Mouse (Mus musculus) brain, embryonic 18.5 days (tissue): ENCODE measurements at regions not wholly inside any gene's neighbourhood (a gene's known extent, or its start where the extent isn't known, plus 50 kb on each side); places are given as distances from the start of the nearest gene placed in this dataset.

Experiments
- DNase-seq: peaks from one replicate; pipeline ENCODE4 v3.0.0-alpha.2; 2012; ENCODE audit warnings: low read depth, low spot score

GRCm38 (mm10) chr19:21214253-21214652 is 57.8 kb upstream of the Zfand5 start:
- DNase-seq, result no peak

- no peak for DNase-seq
Measured at GRCm38 (mm10) chr19:21193461-21193860, 78.6 kb upstream of the Zfand5 start.

GRCm38 (mm10) chr19:21192576-21192975 is 79.5 kb upstream of the Zfand5 start:
- no peak for DNase-seq

GRCm38 (mm10) chr19:21189216-21189615 is 82.9 kb upstream of the Zfand5 start:
- DNase-seq, result no peak

- DNase-seq, result no peak
Measured at GRCm38 (mm10) chr19:21186656-21187055, 85.4 kb upstream of the Zfand5 start.

GRCm38 (mm10) chr19:21186016-21186415 is 86.1 kb upstream of the Zfand5 start:
- DNase-seq, result no peak

GRCm38 (mm10) chr19:21183028-21183427 is 89.0 kb upstream of the Zfand5 start:
- no peak for DNase-seq

GRCm38 (mm10) chr19:21179886-21180285 is 92.2 kb upstream of the Zfand5 start:
- no peak for DNase-seq

GRCm38 (mm10) chr19:21175426-21175831 is 96.6 kb upstream of the Zfand5 start:
- no peak for DNase-seq

- DNase-seq, result no peak
Measured at GRCm38 (mm10) chr19:21174636-21175035, 97.4 kb upstream of the Zfand5 start.

GRCm38 (mm10) chr19:21173896-21174483 is 98.1 kb upstream of the Zfand5 start:
- DNase-seq, result no peak

- DNase-seq, result no peak
Measured at GRCm38 (mm10) chr19:21171191-21171590, 100.9 kb upstream of the Zfand5 start.

GRCm38 (mm10) chr19:21170785-21171184 is 101.3 kb upstream of the Zfand5 start:
- DNase-seq, result no peak

- no peak for DNase-seq
Measured at GRCm38 (mm10) chr19:21166939-21167338, 105.1 kb upstream of the Zfand5 start.

- no peak for DNase-seq
Measured at GRCm38 (mm10) chr19:21166465-21166860, 105.6 kb upstream of the Zfand5 start.

GRCm38 (mm10) chr19:21165763-21166464 is 106.2 kb upstream of the Zfand5 start:
- DNase-seq, result no peak

- no peak for DNase-seq
Measured at GRCm38 (mm10) chr19:21163978-21164377, 108.1 kb upstream of the Zfand5 start.

GRCm38 (mm10) chr19:21160946-21161345 is 111.1 kb upstream of the Zfand5 start:
- no peak for DNase-seq

GRCm38 (mm10) chr19:21159189-21160137 is 112.6 kb upstream of the Zfand5 start:
- DNase-seq, result no peak

- no peak for DNase-seq
Measured at GRCm38 (mm10) chr19:21154162-21154561, 117.9 kb upstream of the Zfand5 start.

- no peak for DNase-seq
Measured at GRCm38 (mm10) chr19:21152027-21152426, 120.1 kb upstream of the Zfand5 start.

- no peak for DNase-seq
Measured at GRCm38 (mm10) chr19:21150849-21151248, 121.2 kb upstream of the Zfand5 start.
